Mouse (Mus musculus) cortical plate, adult 2 months (tissue): Measurements from ENCODE around the gene 1700029I15Rik.

ENCODE experiments used
- CTCF ChIP-seq: fragments of 200-500 bp; IDR thresholded peaks from 2 replicates; pipeline ENCODE4 v1.5.1; 2011; ENCODE audit warnings: mild to moderate bottlenecking, control low read depth, low read length; ENCODE audit not compliant: insufficient read depth; ENCODE audit errors: extremely low read depth
- POLR2A ChIP-seq: fragments of 200-500 bp; IDR thresholded peaks from 2 replicates; pipeline ENCODE4 v1.6.1; 2011; ENCODE audit warnings: mild to moderate bottlenecking, low read length, control low read depth; ENCODE audit not compliant: insufficient read depth; ENCODE audit errors: extremely low read depth

DNA sequence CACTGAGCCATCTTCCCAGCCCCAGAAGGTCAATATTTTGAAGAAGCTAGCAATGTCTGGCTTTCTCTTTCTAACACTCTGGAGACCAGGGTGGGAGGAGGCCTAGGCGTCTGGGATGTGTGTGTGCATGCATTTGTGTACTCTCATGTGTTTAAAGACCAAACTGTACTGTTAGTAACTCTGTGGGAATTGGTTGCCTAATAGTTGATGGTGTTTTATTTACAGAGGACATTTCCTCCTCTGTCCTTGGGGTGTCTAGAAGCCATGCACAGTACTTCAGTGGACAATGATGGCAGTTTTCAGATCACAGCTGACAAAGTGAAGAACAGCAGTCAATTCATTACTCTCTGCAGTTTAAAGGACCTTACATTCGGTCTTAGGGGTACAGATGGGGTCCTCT is 35.1 kb upstream of the 1700029I15Rik start:
- no peak for TF ChIP-seq CTCF
- TF ChIP-seq POLR2A = no peak
